Mouse (Mus musculus): ENCODE results near the gene 9130230L23Rik.

Gene 9130230L23Rik

DNA sequence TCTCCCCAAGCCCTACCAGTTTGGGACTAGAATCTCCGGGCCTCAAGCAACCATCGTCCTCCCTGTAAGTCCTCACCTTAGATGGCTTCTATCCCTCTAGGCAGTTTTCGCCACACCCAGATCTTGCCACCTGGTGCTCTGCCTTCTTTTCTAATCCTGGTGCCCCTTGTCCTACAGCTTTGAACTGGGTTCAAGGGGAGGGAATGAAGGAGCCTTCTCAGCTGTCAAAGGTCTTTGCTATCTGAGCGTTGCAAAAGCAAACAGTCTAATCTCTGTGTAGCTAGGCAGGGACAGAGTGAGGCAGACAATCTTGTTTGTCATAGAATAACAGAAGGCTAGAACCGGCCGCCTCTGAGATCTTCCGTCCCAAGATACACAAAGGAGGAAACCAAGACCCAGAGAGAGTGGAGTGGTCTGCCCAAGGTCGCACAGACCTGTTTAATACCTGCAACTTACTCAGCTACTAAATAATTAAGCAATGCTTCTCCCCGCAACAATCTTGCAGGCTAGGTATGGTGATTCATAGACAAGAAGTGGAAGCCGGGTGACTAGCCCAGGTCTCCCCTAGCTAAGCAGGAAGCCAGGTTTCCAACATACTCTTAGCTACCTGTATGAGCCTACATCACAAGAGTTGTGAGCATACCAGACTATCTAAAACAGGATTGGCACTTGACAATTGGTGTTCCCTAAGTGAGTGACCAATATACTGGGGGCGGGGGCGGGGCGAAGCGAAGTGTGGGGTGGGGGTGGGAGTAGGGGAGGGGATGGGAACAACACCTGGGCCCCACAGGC is at the start of gene 9130230L23Rik:
Gene 9130230L23Rik, minus strand, starts transcription at position 152 of the 792 bp plus-strand sequence.
- POLR2A ChIA-PET, result interaction anchor here in 3 of 4 experiments (0.5 to 1.9 kb wide), 9 partner anchors 10 to 1274 kb away, joined by 3 to 9 read pairs (median 4); no protein-coding TSS in a partner anchor

DNA sequence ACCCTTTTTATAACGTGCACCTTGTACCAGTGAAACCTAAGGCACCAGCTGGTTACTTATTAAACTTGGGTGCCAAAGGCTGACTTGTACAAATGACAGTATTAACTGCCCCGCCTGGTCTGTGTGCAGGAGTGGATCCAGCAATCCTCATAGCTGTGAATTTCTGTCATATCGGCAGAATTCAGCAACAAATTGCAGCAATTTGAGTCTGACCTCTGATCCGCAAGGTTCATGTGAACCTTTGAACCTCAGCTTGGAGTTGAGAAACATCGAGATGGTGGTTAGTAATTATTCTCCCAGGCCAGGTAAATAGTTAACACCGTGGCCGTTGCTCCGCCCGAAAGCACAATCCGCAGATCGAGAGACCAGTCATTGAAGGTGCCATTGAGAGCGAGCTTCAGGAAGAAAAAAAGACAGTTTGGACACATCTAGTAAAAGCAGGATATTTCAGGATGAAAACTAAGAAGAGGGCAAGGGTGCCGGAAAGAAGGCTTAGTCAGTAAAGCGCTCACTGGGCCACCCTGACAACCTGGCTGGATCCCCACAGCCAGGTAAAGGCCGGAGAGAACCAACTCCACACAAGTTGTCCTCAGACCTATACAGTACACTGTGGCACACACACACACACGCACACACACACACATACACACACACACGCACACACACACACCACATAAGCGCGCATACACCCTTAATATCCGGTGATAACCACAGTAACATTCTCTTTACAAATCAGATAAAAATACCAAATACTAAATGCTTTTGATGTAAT is 48.9 kb upstream of the 9130230L23Rik start:
- ChIA-PET POLR2A (interaction anchor here in 2 of 4 experiments (0.6 to 1.8 kb wide), 6 partner anchors 10 to 37 kb away, joined by 3 to 5 read pairs (median 4); no protein-coding TSS in a partner anchor), CTCF (interaction anchor here in 1 of 4 experiments (1.4 kb wide), 1 partner anchor 85 kb away, joined by 3 read pairs; no protein-coding TSS in a partner anchor)

More for the DNA sequence above, at the start of gene 9130230L23Rik:
- CTCF ChIA-PET, result interaction anchor here in 1 of 4 experiments (1.0 to 1.1 kb wide), 2 partner anchors 9 to 27 kb away, joined by 3 to 4 read pairs; no protein-coding TSS in a partner anchor

DNA sequence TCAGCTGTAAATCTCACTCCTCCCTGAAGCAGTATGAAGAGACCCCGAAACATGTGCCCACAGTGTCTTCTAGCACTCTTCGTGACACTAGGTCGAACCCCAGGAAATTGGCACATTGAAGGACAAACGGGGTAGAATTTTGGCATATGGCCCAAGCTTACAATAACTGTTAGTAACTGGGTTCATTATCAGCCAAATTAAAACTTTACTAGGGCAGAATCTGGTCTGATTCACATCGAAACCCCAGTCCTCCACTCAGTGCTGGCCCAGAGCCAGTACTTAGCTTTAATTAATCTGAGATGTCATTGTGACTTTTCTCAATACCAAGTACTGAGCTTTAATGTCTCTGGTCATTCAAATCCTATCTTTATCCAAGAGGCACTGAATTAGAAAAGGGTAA is 46.8 kb upstream of the 9130230L23Rik start:
- POLR2A ChIA-PET, result interaction anchor here in 3 of 4 experiments (0.6 to 1.7 kb wide), 4 partner anchors 277 to 724 kb away, joined by 3 to 8 read pairs (median 3); no protein-coding TSS in a partner anchor
- CTCF ChIA-PET, result interaction anchor here in 2 of 4 experiments (0.8 kb wide), 2 partner anchors 15 to 131 kb away, joined by 3 read pairs; no protein-coding TSS in a partner anchor

DNA sequence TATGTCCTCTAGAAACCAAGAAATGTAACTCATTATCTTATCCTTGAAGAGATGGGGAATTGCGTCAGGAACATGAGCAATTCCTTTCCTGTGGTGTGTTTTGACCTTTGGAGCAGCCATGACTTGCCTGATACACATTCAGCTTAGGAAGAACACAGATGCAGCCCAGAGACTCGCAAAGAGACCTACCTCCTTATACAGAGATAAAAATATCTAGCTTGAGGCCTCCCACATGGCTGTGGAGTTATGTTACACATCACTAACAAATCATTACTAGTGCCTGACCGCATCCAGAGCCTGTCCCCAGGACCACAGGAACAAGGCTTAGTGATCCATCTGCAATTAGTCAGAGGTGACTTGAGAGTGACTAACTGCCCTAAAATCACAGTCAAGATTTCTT is 42.3 kb upstream of the 9130230L23Rik start:
- POLR2A ChIA-PET, result interaction anchor here in 2 of 4 experiments (0.7 kb wide), 2 partner anchors 28 to 38 kb away, joined by 3 to 4 read pairs; no protein-coding TSS in a partner anchor
- CTCF ChIA-PET, result interaction anchor here in 1 of 4 experiments (0.6 kb wide), 1 partner anchor 10 kb away, joined by 3 read pairs; no protein-coding TSS in a partner anchor

DNA sequence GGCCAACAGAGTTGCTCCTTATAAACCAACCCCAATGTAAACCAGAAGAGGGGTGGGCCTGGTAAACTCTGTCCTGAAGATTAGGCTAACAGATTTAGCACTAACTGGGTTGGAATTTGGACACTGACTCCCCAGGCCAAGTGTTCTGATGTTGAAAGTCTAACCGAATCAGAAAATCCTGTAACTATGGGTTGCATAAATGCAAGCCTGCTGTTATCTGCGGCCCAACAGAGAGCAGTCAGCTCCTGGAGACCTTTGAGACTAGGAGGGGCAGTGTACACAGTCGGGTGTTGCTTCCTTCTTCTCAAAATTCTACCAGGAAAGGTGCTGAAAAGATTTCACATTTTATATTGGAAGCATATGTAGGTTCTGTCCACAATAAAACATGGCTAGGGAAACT is 39.8 kb upstream of the 9130230L23Rik start:
- ChIA-PET POLR2A (interaction anchor here in 1 of 4 experiments (1.2 kb wide), 1 partner anchor 14 kb away, joined by 3 read pairs; no protein-coding TSS in a partner anchor), CTCF (no interaction called here)

DNA sequence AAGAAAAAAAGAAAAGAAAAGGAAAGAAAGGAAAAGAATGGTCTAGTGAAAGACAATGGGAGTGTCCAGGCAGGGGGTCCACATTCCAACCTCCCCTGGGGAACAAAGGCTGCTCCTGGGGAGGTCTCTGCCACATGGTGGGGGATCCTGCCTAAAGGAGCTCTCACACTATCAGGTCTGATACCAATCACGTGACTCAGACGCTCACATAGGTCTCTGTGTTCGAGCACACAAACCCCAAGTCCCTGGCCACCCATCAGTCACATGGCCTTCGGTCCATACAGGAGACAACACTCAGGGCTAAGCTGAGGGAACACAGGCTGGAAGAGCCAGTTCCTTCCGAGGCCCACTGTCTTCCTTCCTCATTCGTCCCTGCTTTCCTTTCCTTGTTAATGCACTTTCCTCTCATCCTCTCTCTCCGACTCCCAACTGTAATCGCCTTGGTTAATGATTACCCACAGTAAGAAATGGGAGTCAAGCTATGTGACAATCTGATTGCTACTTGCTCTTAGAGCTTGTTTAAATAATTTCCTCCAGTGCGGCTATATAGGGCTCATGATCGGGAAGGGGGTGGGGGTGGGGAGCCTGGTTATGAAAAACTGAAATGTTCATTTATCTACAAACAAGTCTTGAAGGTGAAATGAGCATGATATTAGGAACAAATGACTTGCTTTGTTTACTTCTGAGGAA is 38.7 kb upstream of the 9130230L23Rik start:
- ChIA-PET POLR2A (interaction anchor here in 3 of 4 experiments (0.6 to 1.6 kb wide), 10 partner anchors 8 to 278 kb away, joined by 3 to 5 read pairs (median 3); no protein-coding TSS in a partner anchor), CTCF (interaction anchor here in 3 of 4 experiments (0.5 to 1.2 kb wide), 5 partner anchors 16 to 75 kb away, joined by 3 to 6 read pairs (median 3); no protein-coding TSS in a partner anchor)

DNA sequence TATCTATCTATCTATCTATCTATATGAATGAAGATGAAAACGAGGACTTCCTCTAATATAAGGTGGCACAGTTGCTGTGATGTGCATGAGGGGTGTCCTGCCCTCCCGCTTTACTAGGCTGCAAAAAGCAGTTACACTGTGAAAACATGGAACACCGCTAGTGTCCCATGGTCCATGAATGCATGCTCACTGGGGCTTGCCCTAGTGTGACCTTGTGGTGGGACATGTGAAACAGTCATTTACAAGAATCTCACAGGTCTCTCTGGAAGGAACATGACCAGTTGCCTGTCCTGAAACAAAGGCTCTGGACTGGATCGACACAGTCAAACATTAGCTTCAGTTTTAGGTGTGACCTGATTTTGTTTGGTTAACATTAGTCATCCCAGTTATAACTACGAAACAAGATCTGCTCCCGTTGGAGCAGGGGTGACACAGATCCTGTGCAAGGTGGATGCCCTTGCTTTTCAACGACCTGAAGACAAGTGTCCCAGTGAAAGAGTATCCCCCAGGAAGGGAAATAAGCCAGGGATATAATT is 36.7 kb upstream of the 9130230L23Rik start:
- POLR2A ChIA-PET, result no interaction called here
- CTCF ChIA-PET, result no interaction called here

DNA sequence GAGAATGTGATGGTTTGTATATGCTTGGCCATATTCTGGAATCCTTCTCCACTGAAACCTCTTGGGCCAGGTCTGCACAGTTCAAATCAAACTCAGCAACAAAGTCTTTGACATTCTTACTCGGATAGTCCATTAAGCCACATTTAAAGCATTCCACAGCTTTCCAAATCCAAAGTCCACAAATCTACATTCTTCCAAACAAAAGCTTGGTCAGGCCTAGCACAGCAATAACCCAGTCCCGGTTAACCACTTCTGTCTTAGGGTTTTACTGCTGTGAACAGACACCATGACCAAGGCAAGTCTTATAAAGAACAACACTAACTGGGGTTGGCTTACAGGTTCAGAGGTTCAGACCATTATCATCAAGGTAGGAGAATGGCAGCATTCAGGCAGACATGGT is 35.7 kb upstream of the 9130230L23Rik start:
- ChIA-PET CTCF (no interaction called here), POLR2A (no interaction called here)

DNA sequence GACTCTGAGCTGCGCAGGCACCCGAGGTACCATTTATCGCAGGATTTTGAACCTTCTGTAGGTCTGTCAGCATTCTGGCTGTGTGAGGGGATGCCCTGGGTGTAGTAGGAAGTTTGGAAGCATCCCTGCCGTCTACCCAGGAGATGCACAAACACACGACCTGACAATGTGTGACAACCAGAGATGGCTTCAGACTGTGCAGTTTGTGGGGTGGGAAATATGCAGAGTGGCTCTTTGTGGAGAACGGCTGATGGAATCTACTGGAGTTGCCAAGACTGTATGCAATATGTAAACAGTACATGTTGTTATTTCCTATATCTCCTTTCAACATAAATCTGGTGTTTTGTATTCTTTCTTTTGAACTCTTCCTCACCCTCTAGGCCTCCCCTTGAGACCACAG is 33.0 kb upstream of the 9130230L23Rik start:
- POLR2A ChIA-PET, result interaction anchor here in 1 of 4 experiments (0.6 kb wide), 1 partner anchor 340 kb away, joined by 4 read pairs; no protein-coding TSS in a partner anchor
- CTCF ChIA-PET, result interaction anchor here in 1 of 4 experiments (0.6 kb wide), 1 partner anchor 449 kb away, joined by 6 read pairs; no protein-coding TSS in a partner anchor

DNA sequence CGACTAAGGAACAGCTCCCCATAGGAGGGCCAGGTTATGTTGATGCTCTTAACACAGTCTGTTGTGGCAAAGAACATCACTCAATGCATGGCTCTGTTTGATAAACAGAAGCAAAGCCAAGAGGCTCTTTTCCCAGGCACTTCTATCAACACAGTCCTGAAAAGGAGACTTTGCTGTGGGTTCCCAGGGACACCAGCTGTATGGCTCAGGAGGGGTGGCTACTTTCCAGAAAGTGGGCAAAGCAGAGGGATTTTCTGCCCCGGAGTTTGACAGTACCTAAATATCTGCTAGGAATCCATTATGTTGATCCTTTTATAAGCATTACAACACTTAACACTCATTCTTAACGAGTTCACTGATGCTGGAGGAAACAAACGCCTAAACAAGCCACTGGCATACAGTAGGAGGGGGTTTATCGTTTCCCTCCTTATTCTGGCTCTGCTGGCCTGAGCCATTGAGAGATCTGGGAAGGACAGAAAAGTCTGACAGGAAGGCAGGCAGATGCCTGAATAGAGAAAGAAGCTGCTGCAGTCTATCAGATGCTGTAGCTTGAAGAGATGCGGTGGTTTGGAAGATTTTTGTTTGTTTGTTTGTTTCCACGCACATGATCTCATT is 32.5 kb upstream of the 9130230L23Rik start:
- POLR2A ChIA-PET, result interaction anchor here in 2 of 4 experiments (0.6 to 2.1 kb wide), 4 partner anchors 10 to 1045 kb away, joined by 3 to 7 read pairs (median 4); no protein-coding TSS in a partner anchor
- CTCF ChIA-PET, result interaction anchor here in 3 of 4 experiments (0.6 to 1.0 kb wide), 3 partner anchors 14 to 450 kb away, joined by 3 to 6 read pairs (median 3); no protein-coding TSS in a partner anchor

DNA sequence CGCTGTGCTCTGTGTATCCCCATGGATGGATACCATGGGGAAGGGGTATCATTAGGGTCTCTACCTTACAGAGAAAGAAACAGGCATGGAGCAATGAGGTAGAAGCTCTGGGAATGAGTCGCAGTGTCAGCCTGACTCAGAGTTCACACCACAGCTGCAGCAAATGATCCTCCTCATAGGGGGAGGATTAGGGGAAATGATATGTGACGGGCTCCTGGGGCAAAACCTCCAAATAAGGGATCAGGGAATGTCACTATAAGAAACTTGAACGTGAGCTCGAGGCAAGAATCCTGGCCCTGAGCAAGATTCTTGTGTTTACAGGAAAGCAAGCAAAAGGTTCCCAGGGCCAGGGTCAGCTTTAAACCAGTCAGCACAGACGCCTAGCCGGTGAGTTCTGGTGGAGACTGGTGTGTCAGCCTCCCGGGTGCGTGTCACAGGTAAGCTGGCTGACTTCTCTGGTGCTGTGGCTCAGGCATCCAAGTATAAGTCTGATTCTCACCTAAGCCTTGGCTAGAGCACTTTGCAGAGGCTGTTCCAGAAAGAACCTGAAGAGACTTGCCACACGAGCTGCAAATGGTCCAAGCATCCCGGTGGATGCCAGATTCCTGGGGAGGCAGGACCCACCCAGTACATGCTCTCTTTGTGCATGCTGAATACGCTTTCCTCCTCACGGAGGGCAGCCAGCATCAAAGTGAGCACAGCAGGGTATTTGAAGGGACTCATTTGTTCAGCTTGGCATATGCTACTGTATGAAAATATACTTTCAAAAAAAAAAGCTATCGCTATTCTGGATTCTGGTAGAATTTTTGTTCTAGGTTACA is 30.5 kb upstream of the 9130230L23Rik start:
- POLR2A ChIA-PET, result interaction anchor here in 2 of 4 experiments (0.6 to 2.1 kb wide), 12 partner anchors 8 to 642 kb away, joined by 3 to 7 read pairs (median 3); partner anchors contain the start of gene Uchl1 (in 1 of the 2)
- CTCF ChIA-PET, result interaction anchor here in 3 of 4 experiments (0.6 to 1.1 kb wide), 3 partner anchors 10 to 28 kb away, joined by 3 read pairs; no protein-coding TSS in a partner anchor

DNA sequence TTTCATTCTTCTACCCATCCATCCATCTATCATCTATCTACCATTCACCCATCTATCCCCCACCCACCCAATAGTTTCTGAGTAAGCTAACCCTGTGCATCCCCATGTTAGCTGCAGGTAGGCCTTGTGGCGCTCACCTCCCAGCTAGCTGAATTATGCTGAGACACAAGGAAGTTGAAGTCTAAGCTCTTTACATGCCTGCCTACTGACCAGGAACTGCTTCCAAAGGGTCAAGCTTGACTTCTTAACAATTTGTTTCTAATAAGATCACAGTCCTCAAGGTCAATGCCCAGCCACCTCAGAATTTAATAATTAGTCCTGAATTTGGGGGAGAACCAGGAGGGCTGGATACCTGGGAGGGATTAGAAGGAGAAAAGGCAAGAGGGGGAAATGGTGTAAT is 28.7 kb upstream of the 9130230L23Rik start:
- ChIA-PET CTCF (interaction anchor here in 1 of 4 experiments (0.6 kb wide), 1 partner anchor 107 kb away, joined by 3 read pairs; no protein-coding TSS in a partner anchor), POLR2A (interaction anchor here in 2 of 4 experiments (0.6 to 1.3 kb wide), 2 partner anchors 41 to 376 kb away, joined by 3 to 4 read pairs; no protein-coding TSS in a partner anchor)

DNA sequence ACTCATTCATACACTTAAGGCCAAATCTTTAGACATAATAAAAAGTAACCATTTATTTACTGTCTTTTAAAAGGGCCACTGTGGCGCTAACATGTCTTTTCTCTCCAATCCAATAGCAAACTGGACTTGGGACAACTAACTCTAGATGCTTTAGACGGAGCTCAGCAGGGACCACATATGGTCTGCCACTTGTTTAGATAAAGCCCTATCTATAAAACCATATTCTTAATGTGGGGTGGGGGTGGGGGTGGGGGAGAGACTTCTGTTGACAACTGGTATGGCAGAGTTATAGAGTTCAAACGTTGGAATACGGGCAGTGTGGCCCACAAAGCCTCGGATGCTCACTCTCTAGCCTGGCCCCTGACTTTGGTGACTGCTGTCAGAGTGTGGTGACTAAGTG is 27.6 kb upstream of the 9130230L23Rik start:
- CTCF ChIA-PET, result interaction anchor here in 1 of 4 experiments (0.6 kb wide), 2 partner anchors 63 to 214 kb away, joined by 5 to 10 read pairs; no protein-coding TSS in a partner anchor
- POLR2A ChIA-PET, result interaction anchor here in 1 of 4 experiments (0.6 kb wide), 1 partner anchor 31 kb away, joined by 5 read pairs; no protein-coding TSS in a partner anchor

DNA sequence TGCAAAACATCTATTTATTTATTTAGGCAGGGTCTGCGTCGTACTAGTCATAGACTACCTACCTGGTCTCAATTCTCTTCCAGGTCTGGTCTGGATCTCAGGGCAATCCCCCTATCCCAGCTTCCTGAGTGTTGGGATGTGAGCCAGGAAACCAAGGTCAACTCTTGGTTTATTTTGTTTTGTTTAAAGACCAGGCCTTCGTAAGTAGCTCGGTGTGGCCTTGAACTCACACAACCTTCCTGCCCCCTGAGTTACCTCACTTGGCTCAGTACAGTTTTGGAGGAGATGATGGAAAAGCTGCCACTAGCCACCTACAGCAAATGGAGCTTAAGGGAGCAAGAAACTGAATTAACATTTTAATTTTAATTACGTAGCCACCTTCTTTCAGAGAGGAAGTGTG is 24.1 kb upstream of the 9130230L23Rik start:
- ChIA-PET POLR2A (no interaction called here), CTCF (no interaction called here)

DNA sequence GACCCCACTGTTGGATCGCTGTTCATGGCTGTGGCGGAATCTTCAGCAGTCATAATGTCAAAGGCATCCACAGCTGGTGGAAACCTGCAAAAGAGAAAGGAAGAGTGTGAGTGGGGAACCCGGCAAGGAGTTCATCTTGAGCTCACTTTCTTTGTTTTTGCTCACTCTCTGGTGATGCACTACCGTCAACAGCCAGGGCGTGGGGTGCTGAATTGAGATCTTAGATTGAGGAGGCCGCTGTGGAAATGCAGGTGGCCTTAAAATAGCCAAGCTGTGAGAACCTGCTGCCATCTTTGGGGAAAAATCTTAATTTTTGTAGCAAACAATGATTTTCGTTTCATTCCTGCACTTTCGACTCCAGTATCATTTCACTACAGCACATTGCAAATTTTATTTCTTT is 23.1 kb upstream of the 9130230L23Rik start:
- ChIA-PET POLR2A (interaction anchor here in 3 of 4 experiments (0.6 to 1.4 kb wide), 5 partner anchors 8 to 205 kb away, joined by 3 read pairs; no protein-coding TSS in a partner anchor), CTCF (interaction anchor here (0.5 to 1.5 kb wide), 9 partner anchors 12 to 651 kb away, joined by 3 to 10 read pairs (median 3); no protein-coding TSS in a partner anchor)

DNA sequence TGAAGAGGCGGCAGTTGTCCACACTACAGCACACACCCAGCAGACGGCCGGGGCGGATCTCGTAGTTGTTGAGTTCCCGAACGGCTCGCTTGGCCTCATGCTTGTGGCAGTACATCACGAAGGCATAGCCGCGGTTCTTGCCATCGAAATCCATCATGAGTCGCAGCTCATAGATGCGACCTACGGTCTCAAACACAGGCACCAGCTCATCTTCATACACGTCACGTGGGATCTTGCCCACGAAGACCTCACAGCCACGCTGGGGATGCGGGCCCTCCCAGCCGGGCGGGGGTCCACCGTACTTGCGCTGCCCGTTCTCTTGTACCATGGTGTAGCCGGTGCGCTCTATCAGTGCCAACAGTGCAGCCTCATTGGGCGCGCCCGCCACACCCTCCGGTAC is 22.7 kb upstream of the 9130230L23Rik start:
- POLR2A ChIA-PET, result interaction anchor here in 3 of 4 experiments (0.6 to 1.4 kb wide), 7 partner anchors 9 to 649 kb away, joined by 3 to 7 read pairs (median 3); partner anchors contain the start of genes 9130230L23Rik (in 1 of the 3) and Uchl1 (in 1 of the 3)

More for the DNA sequence above, 22.7 kb upstream of the 9130230L23Rik start:
- CTCF ChIA-PET, result interaction anchor here (0.5 to 1.5 kb wide), 9 partner anchors 11 to 651 kb away, joined by 3 to 6 read pairs (median 3); no protein-coding TSS in a partner anchor
